Mouse (Mus musculus) lung, adult 2 months (tissue): Measurements from ENCODE around the gene Havcr1. TPM values are rescaled to one million over a fixed set of nuclear protein-coding genes. Genes with fewer than 3 reads are reported as not detected.
"Not testable (repeated sequence)": the region's sequence is repeated elsewhere in the genome, so short reads cannot be mapped to it uniquely, and the experiment has no call there.

Experiments used
- DNase-seq: peaks from one replicate; pipeline ENCODE4 v3.0.0; 2022
- H3K4me1 ChIP-seq: fragments of 200-500 bp; 2 replicates; pipeline ENCODE4 v1.6.1; 2011; ENCODE audit warnings: low read length; ENCODE audit not compliant: control insufficient read depth, insufficient read depth
- H3K4me3 ChIP-seq: fragments of 200-500 bp; replicated peaks from 2 replicates; pipeline ENCODE3; 2011; ENCODE audit warnings: low read depth, mild to moderate bottlenecking, control low read depth, low read length; ENCODE audit errors: extremely low read depth
- CTCF ChIP-seq: fragments of 200-500 bp; IDR thresholded peaks from 2 replicates; pipeline ENCODE4 v1.5.1; 2011; ENCODE audit warnings: mild to moderate bottlenecking, low read length, control low read depth; ENCODE audit not compliant: insufficient read depth
- POLR2A ChIP-seq: fragments of 200-500 bp; IDR thresholded peaks from 2 replicates; pipeline ENCODE4 v1.6.1; 2011; ENCODE audit warnings: low read depth, mild to moderate bottlenecking, control low read depth, low read length, borderline replicate concordance; ENCODE audit errors: extremely low read depth
- WGBS: fragments of 180-500 bp; shearing (Covaris S2); methylation state at CpG from one replicate; pipeline ENCODE4 v1.1.7; 2018; 5-methylcytosine and 5-hydroxymethylcytosine counted together
- polyA plus RNA-seq: library from polyadenylated mRNA; depleted of rRNA; stranded (reverse); fragments of >200 nt; gene quantifications from 2 replicates; pipeline ENCODE4 v1.2.3, GENCODE M21; 2012; rRNA removed

Havcr1 gene
- 0.14 and 0.37 TPM in 2 replicates for polyA plus RNA-seq

- WGBS, result 83% methylated on average over 1 of the region's 1 CpGs
- not testable (repeated sequence) for DNase-seq, H3K4me3 ChIP-seq, H3K4me1 ChIP-seq
These were observed at the start of gene Havcr1 for GRCm38 (mm10) chr11:46735076-46735475. Havcr1 (plus strand) TSS chr11:46735080.

GRCm38 (mm10) chr11:46690136-46690535 lies 44.7 kb upstream of the Havcr1 start:
- WGBS, result 50% methylated on average over 2 of the region's 2 CpGs
- TF ChIP-seq CTCF (no peak), POLR2A (no peak)
- Histone ChIP-seq H3K4me3 (no peak overlapping the region), H3K4me1 (no peaks in the 10 kb centered on the region)
- DNase-seq, result no peak

DNA sequence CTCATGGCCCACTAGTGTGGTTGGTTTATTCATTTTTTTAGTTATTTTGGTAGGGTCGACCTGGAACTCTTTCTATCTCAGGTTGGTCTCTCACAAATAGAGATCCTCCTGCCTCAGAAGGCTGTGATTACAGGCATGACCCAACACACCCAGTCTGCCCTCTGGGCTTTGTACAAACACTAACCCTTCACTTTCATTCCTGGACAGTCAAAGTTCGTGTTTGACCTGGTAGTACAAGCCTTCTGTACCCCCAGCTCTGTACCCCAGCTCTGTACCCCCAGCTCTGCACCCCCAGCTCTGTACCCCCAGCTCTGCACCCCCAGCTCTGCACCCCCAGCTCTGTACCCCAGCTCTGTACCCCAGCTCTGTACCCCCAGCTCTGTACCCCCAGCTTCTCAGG lies 39.0 kb upstream of the Havcr1 start:
- 75% methylated on average over 2 of the region's 2 CpGs for WGBS
- H3K4me3 ChIP-seq, H3K4me1 ChIP-seq, DNase-seq: not testable (repeated sequence)

DNA sequence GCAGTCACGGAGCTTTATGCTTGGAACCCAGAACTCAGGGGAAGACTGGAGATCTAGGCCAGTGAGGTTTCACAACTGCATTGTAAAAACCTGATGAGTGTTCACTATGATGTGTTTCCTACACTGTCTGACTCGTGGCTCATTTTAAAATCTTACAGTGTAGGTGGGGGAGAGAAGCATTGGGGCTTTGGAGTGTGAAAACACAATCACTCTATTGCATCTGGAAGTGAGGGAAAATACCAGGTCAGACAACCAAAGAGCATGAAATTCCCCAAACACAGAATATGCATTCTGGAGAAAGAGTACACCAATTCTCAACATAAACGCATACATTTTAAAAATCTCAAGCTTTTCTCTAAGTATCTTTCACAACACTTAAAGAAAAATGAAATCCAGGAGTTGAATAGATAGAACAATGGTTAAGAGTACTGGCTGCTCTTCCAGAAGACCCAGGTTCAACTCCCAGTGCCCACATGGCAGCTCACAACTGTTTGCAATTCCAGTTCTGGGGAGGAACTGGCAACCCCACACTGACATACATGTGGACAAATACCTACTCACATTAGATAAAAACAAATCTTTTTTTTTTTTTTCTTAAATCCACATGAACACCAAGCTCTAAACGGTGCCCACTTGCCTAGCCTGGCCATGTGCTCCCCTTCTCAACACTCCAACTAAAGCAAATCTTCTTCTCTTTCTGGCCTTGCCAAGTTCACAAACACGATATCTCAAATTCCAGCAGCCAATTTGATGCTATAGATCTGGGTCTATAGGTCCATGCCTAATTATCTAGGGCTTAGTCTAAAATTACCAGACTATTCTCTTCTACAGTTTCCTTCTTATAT lies 37.2 kb upstream of the Havcr1 start:
- H3K4me3 ChIP-seq, result no peak overlapping the region
- DNase-seq, result no peak
- 70% methylated on average over 5 of the region's 5 CpGs for WGBS
- no peak for TF ChIP-seq CTCF
- TF ChIP-seq POLR2A, result no peak
- no peaks in the 10 kb centered on the region for H3K4me1 ChIP-seq

- TF ChIP-seq POLR2A (no peak), CTCF (no peak)
- no peak for DNase-seq
- no peaks in the 10 kb centered on the region for H3K4me1 ChIP-seq
- WGBS, result 76% methylated on average over 6 of the region's 6 CpGs
- no peak overlapping the region for H3K4me3 ChIP-seq
These were observed 36.6 kb upstream of the Havcr1 start for GRCm38 (mm10) chr11:46698278-46698655.

DNA sequence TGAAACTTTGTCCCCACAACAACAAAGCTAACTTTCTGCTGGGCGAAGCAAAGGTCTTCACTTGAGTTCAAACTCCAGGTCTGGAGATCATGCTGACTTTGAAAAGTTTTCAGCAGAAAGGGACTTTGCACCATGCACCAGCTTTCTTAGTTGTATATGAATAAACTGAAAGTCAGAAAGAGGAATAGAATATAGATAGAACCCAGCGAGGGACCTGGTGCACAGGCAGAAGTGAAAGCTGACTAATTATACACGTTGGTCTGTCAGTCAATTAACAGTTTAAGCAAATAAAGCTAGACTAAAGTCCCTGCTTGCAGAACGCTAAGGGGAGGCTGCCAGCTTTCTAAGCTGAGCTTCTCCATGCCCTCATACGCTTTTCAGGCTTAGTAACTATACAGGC lies 36.0 kb upstream of the Havcr1 start:
- 59% methylated on average over 5 of the region's 5 CpGs for WGBS
- TF ChIP-seq CTCF (no peak), POLR2A (no peak)
- Histone ChIP-seq H3K4me1 (no peaks in the 10 kb centered on the region), H3K4me3 (no peak overlapping the region)
- no peak for DNase-seq

DNA sequence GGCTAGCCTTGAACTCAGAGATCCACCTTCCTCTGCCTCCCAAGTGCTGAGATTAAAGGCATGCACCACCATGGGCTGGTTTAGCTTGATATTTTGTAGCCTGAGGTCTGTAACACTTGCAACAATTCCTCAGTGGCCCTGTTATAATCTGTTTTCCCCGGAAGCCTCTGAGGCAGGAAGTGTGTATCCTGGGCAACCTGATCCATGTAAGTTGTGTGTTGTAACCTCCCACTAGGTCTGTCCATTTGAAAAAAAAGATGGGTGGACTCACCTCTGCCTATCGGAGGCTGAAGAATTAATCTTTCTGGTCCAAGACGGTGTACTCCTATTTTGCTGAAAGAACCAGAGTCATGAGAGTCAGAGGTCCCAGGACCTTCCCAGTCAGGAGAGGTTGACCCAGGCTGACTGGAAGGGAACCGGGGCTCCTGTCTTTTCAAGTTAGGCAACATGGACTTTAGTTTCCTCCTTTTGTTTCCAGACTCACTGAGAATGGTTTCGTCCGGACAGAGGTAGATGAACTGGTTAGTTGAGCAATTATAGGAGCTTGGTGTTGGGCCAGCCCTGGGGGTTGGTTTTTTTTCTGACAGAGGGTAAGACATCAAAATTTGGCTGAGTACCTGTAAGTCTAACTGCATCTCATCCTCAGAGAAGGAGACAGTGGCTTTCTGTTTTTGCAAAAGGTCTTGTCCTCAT lies 28.1 kb upstream of the Havcr1 start, which contains the start of gene Timd2:
Gene Timd2 (minus strand): TSS at position 398 of the 693 bp plus-strand sequence.
- no peak for TF ChIP-seq CTCF
- TF ChIP-seq POLR2A, result no peak
- WGBS, result 61% methylated on average over 6 of the region's 6 CpGs
- H3K4me3 ChIP-seq, result no peak within 1 kb of the TSS
- no peaks in the 10 kb centered on the region for H3K4me1 ChIP-seq
- DNase-seq, result no peak

- no peaks in the 10 kb centered on the region for H3K4me1 ChIP-seq
- TF ChIP-seq CTCF (no peak), POLR2A (no peak)
- 81% methylated on average over 11 of the region's 11 CpGs for WGBS
- no peak for DNase-seq
- H3K4me3 ChIP-seq, result no peak overlapping the region
These were observed 3.3 kb upstream of the Havcr1 start for GRCm38 (mm10) chr11:46731541-46732070.

GRCm38 (mm10) chr11:46733242-46733789 lies 1.6 kb upstream of the Havcr1 start:
- Histone ChIP-seq H3K4me3 (no peak overlapping the region), H3K4me1 (no peaks in the 10 kb centered on the region)
- WGBS, result 55% methylated on average over 6 of the region's 6 CpGs
- TF ChIP-seq CTCF (no peak), POLR2A (no peak)
- DNase-seq, result no peak
